Mouse (Mus musculus): ENCODE results near the gene Pcdh15. TPM values are rescaled to one million over a fixed set of nuclear protein-coding genes. Genes with fewer than 3 reads are reported as not detected.

Pcdh15 gene
- polyA plus RNA-seq, 1 experiment from 2014 or later: 8.8 TPM

DNA sequence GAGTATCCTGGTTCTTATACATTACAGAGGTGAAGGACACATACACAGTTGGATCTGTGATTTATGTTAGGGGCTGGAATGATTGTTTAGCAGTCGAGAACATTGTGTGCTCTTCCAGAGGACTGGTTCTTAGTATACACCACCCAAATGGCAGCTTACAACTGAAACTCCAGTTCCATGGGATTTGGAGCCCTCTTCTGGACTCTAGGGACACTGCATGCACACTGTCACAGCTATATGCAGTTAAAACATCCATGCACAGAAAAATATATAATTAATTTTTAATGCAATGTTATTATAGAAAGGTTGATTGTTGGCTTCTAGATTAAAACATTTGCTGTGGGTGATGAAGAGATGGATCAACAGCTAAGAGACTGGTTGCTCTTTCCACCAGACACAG, 301.3 kb downstream of the Pcdh15 start:
- Histone ChIP-seq H3K4me3 (no peak overlapping the region), H3K27ac (replicated peaks) (no peak overlapping the region), H3K27me3 (no peaks in the 10 kb centered on the region), H3K4me2 (no peak overlapping the region), H3K9ac (no peak overlapping the region), H3K36me3 (no peaks in the 10 kb centered on the region), H3K9me3 (no peaks in the 10 kb centered on the region), H3K4me1 (replicated peaks) (no peaks in the 10 kb centered on the region)
- ATAC-seq (ENCODE audit: low read depth): no peak
- 84% methylated on average over 1 of the region's 1 CpGs for WGBS

DNA sequence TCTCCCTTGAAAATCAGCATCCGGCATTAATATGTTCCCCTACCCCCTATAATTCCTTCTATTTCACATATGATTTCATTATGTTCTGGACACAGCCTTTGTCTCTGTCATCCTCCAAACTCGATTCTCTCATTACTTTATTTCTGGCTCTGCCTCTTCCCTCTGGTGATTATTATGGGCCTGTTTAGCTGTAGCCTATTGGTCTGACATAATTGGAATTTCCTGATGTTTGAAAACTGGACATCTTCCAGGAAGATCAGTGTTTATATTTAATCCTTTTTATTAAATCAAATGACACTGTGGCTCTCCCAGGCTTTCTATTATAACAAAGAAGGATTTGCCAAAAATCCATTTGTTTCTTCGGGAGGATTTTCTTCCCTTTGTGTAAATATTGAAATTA, 326.3 kb downstream of the Pcdh15 start:
- no peak for ATAC-seq (ENCODE audit: low read depth)
- no peaks in the 10 kb centered on the region for H3K9me3 ChIP-seq
- no peaks in the 10 kb centered on the region for H3K4me1 ChIP-seq (replicated peaks)
- no peak overlapping the region for H3K4me2 ChIP-seq
- no peak overlapping the region for H3K27ac ChIP-seq (replicated peaks)
- no peak overlapping the region for H3K9ac ChIP-seq
- H3K4me3 ChIP-seq: no peak overlapping the region
- 71% methylated on average over 3 of the region's 3 CpGs for WGBS
- H3K36me3 ChIP-seq: no peaks in the 10 kb centered on the region
- H3K27me3 ChIP-seq: no peaks in the 10 kb centered on the region

DNA sequence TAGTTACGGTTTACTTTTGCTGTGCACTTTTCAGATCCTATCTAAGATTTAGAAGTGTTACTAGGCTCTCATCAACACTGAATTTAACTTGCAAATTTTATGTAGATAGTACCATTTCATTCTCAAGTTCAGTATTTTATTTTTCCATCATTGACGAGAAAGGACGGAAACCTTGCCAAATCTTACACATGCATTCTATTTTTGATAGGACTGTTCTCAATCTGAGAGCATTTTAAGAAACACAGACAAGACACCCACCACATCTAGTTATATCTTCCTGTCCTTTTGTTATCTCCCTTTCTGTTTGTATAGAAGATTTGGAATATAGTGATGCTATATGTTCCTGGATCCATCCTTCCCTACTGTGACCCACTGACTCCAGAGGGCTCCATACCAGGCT, 332.2 kb downstream of the Pcdh15 start:
- Histone ChIP-seq H3K27me3 (no peaks in the 10 kb centered on the region), H3K36me3 (no peaks in the 10 kb centered on the region), H3K4me2 (no peak overlapping the region), H3K9ac (no peak overlapping the region), H3K4me3 (no peak overlapping the region), H3K9me3 (no peaks in the 10 kb centered on the region), H3K27ac (replicated peaks) (no peak overlapping the region), H3K4me1 (replicated peaks) (no peaks in the 10 kb centered on the region)
- WGBS: 94% methylated on average over 3 of the region's 3 CpGs
- no peak for ATAC-seq (ENCODE audit: low read depth)

DNA sequence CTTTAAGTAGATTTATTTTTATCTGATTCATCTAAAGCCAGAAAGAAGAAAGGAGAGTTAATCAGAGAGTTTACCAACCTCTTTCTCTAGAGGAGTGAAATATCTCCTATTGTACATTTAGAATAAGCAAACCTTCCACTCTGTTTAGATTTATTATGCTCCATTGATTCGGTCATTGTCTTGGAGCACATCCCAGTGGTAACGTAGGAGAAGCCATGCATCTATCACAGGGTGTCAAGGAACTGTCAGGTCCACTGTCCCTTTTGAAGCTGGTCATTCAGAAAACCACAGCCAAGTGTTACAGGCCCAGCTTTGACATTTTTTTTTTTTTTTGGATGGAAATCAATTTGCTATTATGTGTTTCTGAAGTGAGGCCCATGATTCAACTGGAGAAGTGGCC, 384.9 kb downstream of the Pcdh15 start:
- Histone ChIP-seq H3K27me3 (no peaks in the 10 kb centered on the region; the same call in 1 of the 2 replicates), H3K36me3 (no peaks in the 10 kb centered on the region), H3K4me1 (replicated peaks) (no peaks in the 10 kb centered on the region), H3K4me2 (no peak overlapping the region), H3K9ac (no peak overlapping the region), H3K9me3 (no peaks in the 10 kb centered on the region), H3K4me3 (no peak overlapping the region), H3K27ac (replicated peaks) (no peak overlapping the region)
- ATAC-seq (ENCODE audit: low read depth): 0 out of 2 replicates have a peak, but pooled peaks have one; percentile 59
- 28% methylated on average over 2 of the region's 2 CpGs for WGBS

- Histone ChIP-seq H3K4me3 (no peak overlapping the region), H3K27ac (replicated peaks) (no peak overlapping the region), H3K9ac (no peak overlapping the region), H3K4me2 (no peak overlapping the region), H3K27me3 (no peaks in the 10 kb centered on the region; the same call in 1 of the 2 replicates), H3K36me3 (no peaks in the 10 kb centered on the region), H3K9me3 (no peaks in the 10 kb centered on the region), H3K4me1 (replicated peaks) (no peaks in the 10 kb centered on the region)
- no peak for ATAC-seq (ENCODE audit: low read depth)
- 68% methylated on average over 5 of the region's 5 CpGs for WGBS
Measured at GRCm38 (mm10) chr10:73491654-73492053, 392.5 kb downstream of the Pcdh15 start.

- H3K4me2 ChIP-seq: no peak overlapping the region
- 86% methylated on average over 3 of the region's 3 CpGs for WGBS
- ATAC-seq (ENCODE audit: low read depth): no peak
- H3K27ac ChIP-seq (replicated peaks): no peak overlapping the region
- no peaks in the 10 kb centered on the region for H3K4me1 ChIP-seq (replicated peaks)
- H3K9me3 ChIP-seq: no peaks in the 10 kb centered on the region
- H3K4me3 ChIP-seq: no peak overlapping the region
- H3K36me3 ChIP-seq: no peaks in the 10 kb centered on the region
- no peaks in the 10 kb centered on the region for H3K27me3 ChIP-seq
- H3K9ac ChIP-seq: no peak overlapping the region
Measured at GRCm38 (mm10) chr10:73514846-73515245, 415.7 kb downstream of the Pcdh15 start.

- H3K9me3 ChIP-seq: no peaks in the 10 kb centered on the region
- ATAC-seq (ENCODE audit: low read depth): no peak
- H3K4me3 ChIP-seq: no peak overlapping the region
- H3K27ac ChIP-seq (replicated peaks): no peak overlapping the region
- H3K4me2 ChIP-seq: no peak overlapping the region
- H3K9ac ChIP-seq: no peak overlapping the region
- WGBS: 71% methylated on average over 2 of the region's 2 CpGs
- no peaks in the 10 kb centered on the region for H3K4me1 ChIP-seq (replicated peaks)
- no peaks in the 10 kb centered on the region for H3K36me3 ChIP-seq
- no peaks in the 10 kb centered on the region for H3K27me3 ChIP-seq
Measured at GRCm38 (mm10) chr10:73515742-73516141, 416.6 kb downstream of the Pcdh15 start.

DNA sequence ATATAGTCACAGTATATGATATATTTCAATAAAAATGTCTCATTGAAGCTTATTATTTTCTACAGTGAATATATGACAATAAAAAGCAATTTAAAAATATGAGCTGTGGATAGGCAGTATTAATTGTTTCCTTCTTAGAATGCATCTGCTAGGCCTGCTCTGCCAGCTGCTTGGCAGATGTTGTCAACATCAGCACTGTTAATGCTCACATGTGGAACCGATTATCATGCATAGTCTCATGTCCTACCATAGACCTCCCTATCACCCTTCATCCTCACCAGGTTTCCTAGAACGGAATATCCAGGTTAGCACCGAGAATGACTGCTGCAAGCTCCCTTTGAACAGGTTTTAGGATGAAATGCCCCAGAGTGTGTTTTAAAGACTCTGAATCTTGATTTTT, 420.3 kb downstream of the Pcdh15 start:
- ATAC-seq (ENCODE audit: low read depth): no peak
- Histone ChIP-seq H3K9ac (no peak overlapping the region), H3K36me3 (no peaks in the 10 kb centered on the region), H3K27me3 (no peaks in the 10 kb centered on the region), H3K9me3 (no peaks in the 10 kb centered on the region), H3K27ac (replicated peaks) (no peak overlapping the region), H3K4me3 (no peak overlapping the region), H3K4me1 (replicated peaks) (no peaks in the 10 kb centered on the region), H3K4me2 (no peak overlapping the region)
- WGBS: 80% methylated on average over 3 of the region's 3 CpGs

DNA sequence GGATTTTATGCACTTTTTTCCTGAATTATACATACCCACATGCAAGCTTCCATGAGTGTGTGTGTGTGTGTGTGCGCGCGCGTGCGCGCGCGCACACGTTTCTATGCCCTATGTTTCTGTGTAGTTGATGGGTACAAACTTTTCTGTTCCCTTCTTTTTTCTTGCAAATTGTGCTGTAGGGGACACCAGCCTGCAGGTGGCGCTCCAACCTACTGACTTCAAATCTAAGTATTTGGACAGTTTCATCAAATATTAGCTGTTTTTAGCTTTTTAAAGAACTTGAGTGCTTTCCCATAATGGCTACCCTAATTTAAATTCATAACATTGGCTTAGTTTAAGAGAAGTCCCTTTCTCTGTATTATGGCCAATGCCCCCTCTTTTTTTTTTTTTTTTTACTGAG, 453.7 kb downstream of the Pcdh15 start:
- Histone ChIP-seq H3K36me3 (no peaks in the 10 kb centered on the region), H3K27me3 (no peaks in the 10 kb centered on the region), H3K9ac (no peak overlapping the region), H3K4me3 (no peak overlapping the region), H3K4me2 (no peak overlapping the region), H3K9me3 (no peaks in the 10 kb centered on the region), H3K4me1 (replicated peaks) (no peaks in the 10 kb centered on the region), H3K27ac (replicated peaks) (no peak overlapping the region)
- WGBS: 92% methylated on average over 10 of the region's 10 CpGs
- ATAC-seq (ENCODE audit: low read depth): no peak

DNA sequence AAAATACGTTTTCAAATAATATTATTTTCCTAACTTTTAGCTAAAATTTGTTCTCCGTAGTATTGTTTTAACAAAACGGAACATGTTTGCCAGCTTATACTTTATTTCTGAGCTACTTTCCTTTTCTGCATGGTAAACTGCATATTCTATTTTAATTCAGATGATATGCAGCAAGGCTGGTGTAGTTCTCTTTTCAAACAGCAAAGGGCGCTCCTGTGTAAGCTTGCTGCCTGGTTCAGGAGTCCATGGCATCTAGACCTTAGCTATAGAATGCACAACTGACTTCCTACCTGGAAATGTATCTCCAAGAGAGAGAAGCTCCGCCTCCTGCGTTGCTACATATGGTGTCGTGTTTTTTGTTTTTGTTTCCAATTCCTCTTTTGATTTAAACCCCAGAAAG, 465.1 kb downstream of the Pcdh15 start:
- no peak overlapping the region for H3K9ac ChIP-seq
- H3K4me2 ChIP-seq: no peak overlapping the region
- WGBS: 72% methylated on average over 7 of the region's 7 CpGs
- H3K4me1 ChIP-seq (replicated peaks): no peaks in the 10 kb centered on the region
- no peaks in the 10 kb centered on the region for H3K27me3 ChIP-seq
- no peak overlapping the region for H3K4me3 ChIP-seq
- no peak overlapping the region for H3K27ac ChIP-seq (replicated peaks)
- H3K9me3 ChIP-seq: no peaks in the 10 kb centered on the region
- no peak for ATAC-seq (ENCODE audit: low read depth)
- H3K36me3 ChIP-seq: no peaks in the 10 kb centered on the region

DNA sequence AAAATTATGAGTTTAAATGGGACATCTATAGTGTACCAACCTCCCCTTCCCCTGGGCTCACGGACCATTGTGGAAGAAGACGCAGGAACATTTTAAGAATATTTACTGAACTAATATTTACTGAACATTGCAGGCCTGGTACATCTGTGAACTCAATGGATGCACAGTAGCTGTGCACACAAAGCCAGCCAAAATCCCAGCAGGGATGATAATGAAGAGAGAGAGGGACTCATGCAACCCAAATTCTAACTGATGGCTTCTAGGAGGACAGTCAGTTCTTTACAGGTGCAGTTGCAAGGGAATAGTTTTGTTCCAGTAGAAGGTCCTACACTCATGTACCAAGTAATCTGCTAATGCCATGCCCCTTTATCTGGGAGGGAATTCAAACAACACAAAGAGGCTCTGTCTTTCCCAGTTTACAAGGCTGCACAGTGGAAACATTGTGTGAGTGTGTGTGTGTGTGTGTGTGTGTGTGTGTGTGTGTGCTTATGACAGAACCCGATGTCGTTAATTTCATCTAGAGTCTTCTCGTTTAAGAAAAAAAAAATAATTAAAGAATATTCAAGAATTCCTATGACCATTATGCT, 475.7 kb downstream of the Pcdh15 start:
- 92% methylated on average over 5 of the region's 5 CpGs for WGBS
- Histone ChIP-seq H3K4me2 (no peak overlapping the region), H3K4me1 (replicated peaks) (no peaks in the 10 kb centered on the region), H3K27me3 (no peaks in the 10 kb centered on the region), H3K36me3 (no peaks in the 10 kb centered on the region), H3K27ac (replicated peaks) (no peak overlapping the region), H3K4me3 (no peak overlapping the region), H3K9ac (no peak overlapping the region), H3K9me3 (no peaks in the 10 kb centered on the region)
- no peak for ATAC-seq (ENCODE audit: low read depth)

- no peaks in the 10 kb centered on the region for H3K4me1 ChIP-seq (replicated peaks)
Measured at GRCm38 (mm10) chr10:73667501-73667900, 568.4 kb downstream of the Pcdh15 start.

DNA sequence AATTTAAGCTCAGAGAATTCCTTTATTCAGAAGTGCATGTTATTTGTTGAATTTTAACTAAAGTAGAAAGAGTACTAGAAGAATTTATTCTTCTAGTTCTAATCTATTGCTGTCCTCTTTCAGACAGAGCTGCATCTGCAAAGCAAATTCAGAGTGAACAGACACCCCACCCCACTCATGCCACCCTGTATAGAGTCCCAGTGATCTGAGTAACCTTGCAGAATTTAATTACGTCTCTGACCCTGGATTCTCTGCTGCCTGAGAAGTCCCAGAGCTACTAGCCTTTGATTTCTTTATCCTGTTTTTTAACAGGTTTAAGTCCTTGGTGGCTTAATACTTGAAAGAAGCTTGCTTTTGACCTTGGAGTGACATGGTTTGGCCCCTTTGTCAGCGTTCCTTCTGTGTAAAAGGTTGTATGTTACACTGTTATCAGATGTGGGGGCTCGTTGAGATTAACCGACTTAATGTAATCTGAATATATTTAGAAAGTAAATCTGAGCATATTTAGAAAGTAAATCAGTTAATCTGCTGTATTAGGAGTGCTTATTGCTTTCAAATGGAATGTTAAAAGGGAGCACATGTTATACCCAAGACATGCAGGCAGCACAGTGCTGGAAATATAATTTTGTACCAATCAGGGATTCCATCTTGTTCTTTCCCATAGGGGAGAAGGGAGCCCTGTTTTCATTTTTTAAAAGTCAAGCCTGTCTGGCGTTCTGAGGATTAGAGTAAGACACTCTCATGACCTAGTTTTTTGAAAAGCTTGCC, 601.6 kb downstream of the Pcdh15 start:
- no peaks in the 10 kb centered on the region for H3K9me3 ChIP-seq
- ATAC-seq (ENCODE audit: low read depth): no peak
- 83% methylated on average over 5 of the region's 5 CpGs for WGBS
- no peak overlapping the region for H3K9ac ChIP-seq
- H3K27ac ChIP-seq (replicated peaks): no peak overlapping the region
- no peaks in the 10 kb centered on the region for H3K36me3 ChIP-seq
- H3K4me3 ChIP-seq: no peak overlapping the region
- H3K4me2 ChIP-seq: no peak overlapping the region
- H3K4me1 ChIP-seq (replicated peaks): no peaks in the 10 kb centered on the region
- no peaks in the 10 kb centered on the region for H3K27me3 ChIP-seq

More at GRCm38 (mm10) chr10:73667501-73667900, 568.4 kb downstream of the Pcdh15 start:
- no peak overlapping the region for H3K4me3 ChIP-seq
- no peaks in the 10 kb centered on the region for H3K9me3 ChIP-seq
- no peak overlapping the region for H3K9ac ChIP-seq
- H3K4me2 ChIP-seq: no peak overlapping the region
- no peak overlapping the region for H3K27ac ChIP-seq (replicated peaks)
- no peaks in the 10 kb centered on the region for H3K36me3 ChIP-seq
- WGBS: 86% methylated on average over 1 of the region's 1 CpGs
- no peaks in the 10 kb centered on the region for H3K27me3 ChIP-seq
- no peak for ATAC-seq (ENCODE audit: low read depth)
